Mouse (Mus musculus): ENCODE measurements around the gene Arl6ip5.

DNA sequence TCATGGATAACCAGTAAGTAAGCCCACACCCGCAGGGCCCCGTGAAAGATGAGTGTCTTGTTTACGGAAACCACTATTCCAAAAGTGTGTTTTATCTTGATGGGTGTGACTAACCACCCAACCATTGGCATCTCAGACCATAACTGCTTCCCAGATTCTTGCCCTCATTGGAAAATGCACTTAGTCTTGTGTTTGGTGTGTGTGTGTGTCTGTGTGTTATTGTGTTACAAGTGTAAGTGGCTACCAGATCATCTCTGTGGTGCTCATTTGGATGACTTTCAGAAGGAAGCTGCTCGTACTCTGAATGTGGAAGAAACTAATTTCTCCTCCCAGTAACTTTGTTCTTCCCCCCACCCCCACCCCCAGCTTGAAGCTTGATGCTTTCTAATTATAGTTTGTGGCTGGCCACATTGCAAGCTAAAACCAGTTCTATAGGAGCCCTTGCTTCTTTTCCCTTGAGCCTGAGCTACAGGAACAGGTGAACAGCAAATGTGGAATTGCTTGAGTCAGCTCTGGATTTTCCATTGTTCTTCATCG lies 12.5 kb downstream of the Arl6ip5 start:
- TF ChIP-seq GATA1 (IDR thresholded peaks at IDR 0.05; ENCODE audit: borderline replicate concordance, low read length), result no peak
- no peak for TF ChIP-seq FLI1 (IDR thresholded peaks at IDR 0.05; ENCODE audit: low read length)
